Mouse (Mus musculus): ENCODE data around the gene Scyl1. TPM values are rescaled to one million over a fixed set of nuclear protein-coding genes. Genes with fewer than 3 reads are reported as not detected.

Scyl1 gene
- polyA plus RNA-seq, 1 experiment from 2014 or later = 73.5 TPM

DNA sequence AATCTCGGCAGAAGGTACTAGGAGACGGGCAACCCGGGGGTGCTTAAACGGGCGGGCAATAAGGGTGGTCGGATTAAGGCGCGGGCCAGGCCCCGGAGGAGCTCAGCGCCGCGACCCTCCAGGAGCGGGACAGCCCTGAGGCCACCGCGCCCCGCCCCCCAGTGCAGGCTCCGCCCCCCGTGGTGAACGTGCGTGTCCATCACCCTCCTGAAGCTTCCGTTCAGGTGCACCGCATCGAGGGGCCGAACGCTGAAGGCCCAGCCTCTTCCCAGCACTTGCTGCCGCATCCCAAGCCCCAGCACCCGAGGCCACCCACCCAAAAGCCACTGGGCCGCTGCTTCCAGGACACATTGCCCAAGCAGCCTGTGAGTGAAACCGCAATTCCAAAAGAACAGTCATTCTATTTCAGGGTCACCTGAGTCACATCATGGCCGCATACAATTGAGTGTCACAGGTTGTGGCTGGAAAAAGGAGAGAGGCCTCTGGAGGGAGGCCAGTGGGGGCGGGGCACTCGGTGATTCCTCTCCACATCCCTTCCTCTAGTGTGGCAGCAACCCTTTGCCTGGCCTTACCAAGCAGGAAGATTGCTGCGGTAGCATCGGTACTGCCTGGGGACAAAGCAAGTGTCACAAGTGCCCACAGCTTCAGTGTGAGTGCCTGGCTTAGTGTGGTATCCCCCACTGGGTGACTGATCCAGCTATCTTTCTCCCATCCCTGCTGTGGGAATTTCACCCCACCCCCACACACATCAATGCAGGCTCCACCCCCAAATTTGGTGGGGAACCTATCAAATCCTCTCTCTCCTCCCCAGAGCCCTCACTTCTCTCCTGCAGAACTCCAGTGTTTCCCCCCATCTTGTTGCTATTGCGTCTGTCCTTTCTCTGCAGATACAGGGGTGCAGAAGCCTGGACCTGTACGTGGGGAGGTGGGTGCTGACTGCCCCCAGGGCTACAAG is 25.2 kb downstream of the Scyl1 start:
- Histone ChIP-seq H3K9me3 (ENCODE audit: control insufficient read depth, low read length) (no peaks in the 10 kb centered on the region), H3K4me3 (replicated peaks; ENCODE audit: low read depth, low read length) (peak overlapping the region; percentile 27), H3K27ac (replicated peaks; ENCODE audit: low read depth, low read length) (no peak overlapping the region), H3K4me1 (ENCODE audit: control insufficient read depth, insufficient read depth, low read length) (peaks cover 32% of the 10 kb centered on the region), H3K27me3 (ENCODE audit: control insufficient read depth, insufficient read depth, low read length) (peaks cover 44% of the 10 kb centered on the region; the same call in 1 of the 2 replicates), H3K4me2 (ENCODE audit: low read length) (peak overlapping the region; percentile 49), H3K9ac (replicated peaks; ENCODE audit: low read length) (peak overlapping the region; percentile 51), H3K36me3 (ENCODE audit: control insufficient read depth, insufficient read depth, low read length) (no peaks in the 10 kb centered on the region)
- DNase-seq (peak; percentile 51), ATAC-seq (ENCODE audit: low FRiP score, low TSS enrichment) (no peak)
- 5% methylated on average over 35 of the region's 36 CpGs for WGBS

DNA sequence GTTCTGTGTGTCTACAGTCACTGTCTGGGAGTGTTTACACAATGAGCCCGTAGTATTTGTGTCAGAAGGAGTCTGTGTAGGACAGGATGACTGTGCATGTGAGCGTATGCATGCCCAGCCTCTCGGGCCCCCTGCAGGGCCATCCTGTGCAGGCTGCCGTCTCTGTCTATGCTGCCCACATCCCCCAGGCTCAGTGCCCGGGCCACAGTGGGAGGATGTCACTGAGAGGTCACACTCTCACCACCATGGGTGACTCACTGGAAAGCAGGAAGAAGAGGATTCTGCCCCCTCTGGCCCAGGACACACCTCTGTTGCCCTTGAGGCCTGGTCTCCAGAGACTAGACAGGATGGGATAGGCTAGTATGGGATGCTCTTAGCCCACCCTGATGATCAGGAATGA is 27.6 kb downstream of the Scyl1 start:
- Histone ChIP-seq H3K4me3 (replicated peaks; ENCODE audit: low read depth, low read length) (no peak overlapping the region), H3K4me1 (ENCODE audit: control insufficient read depth, insufficient read depth, low read length) (peaks cover 36% of the 10 kb centered on the region), H3K27ac (replicated peaks; ENCODE audit: low read depth, low read length) (no peak overlapping the region), H3K9me3 (ENCODE audit: control insufficient read depth, low read length) (no peaks in the 10 kb centered on the region), H3K9ac (replicated peaks; ENCODE audit: low read length) (no peak overlapping the region), H3K27me3 (ENCODE audit: control insufficient read depth, insufficient read depth, low read length) (peaks cover 27% of the 10 kb centered on the region; the same call in 1 of the 2 replicates), H3K4me2 (ENCODE audit: low read length) (no peak overlapping the region; the same call in 1 of the 2 replicates), H3K36me3 (ENCODE audit: control insufficient read depth, insufficient read depth, low read length) (no peaks in the 10 kb centered on the region)
- ATAC-seq (ENCODE audit: low FRiP score, low TSS enrichment) (no peak), DNase-seq (no peak)
- 60% methylated on average over 5 of the region's 5 CpGs for WGBS

DNA sequence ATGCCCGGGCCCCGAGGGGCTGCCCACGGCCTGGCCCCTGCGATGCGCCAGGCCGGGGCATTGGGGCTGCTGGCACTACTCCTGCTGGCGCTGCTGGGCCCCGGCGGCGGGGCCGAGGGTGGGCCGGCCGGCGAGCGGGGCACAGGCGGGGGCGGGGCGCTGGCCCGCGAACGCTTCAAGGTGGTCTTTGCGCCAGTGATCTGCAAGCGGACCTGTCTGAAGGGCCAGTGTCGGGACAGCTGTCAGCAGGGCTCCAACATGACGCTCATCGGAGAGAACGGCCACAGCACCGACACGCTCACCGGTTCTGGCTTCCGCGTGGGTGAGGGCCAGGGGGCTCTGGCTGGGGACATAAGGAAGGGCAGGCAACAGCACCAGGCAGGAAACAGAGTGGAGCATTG is 29.0 kb downstream of the Scyl1 start:
- H3K4me3 ChIP-seq (replicated peaks; ENCODE audit: low read depth, low read length) = peak overlapping the region; percentile 51
- no peaks in the 10 kb centered on the region for H3K36me3 ChIP-seq (ENCODE audit: control insufficient read depth, insufficient read depth, low read length)
- DNase-seq = peak; percentile 52
- WGBS = 2% methylated on average over 32 of the region's 32 CpGs
- peak overlapping the region; percentile 75 for H3K9ac ChIP-seq (replicated peaks; ENCODE audit: low read length)
- peak overlapping the region; percentile 68 for H3K27ac ChIP-seq (replicated peaks; ENCODE audit: low read depth, low read length)
- peak; percentile 51; the same call in 1 of the 2 replicates for ATAC-seq (ENCODE audit: low FRiP score, low TSS enrichment)
- no peaks in the 10 kb centered on the region for H3K9me3 ChIP-seq (ENCODE audit: control insufficient read depth, low read length)
- peaks cover 36% of the 10 kb centered on the region for H3K4me1 ChIP-seq (ENCODE audit: control insufficient read depth, insufficient read depth, low read length)
- peak overlapping the region; percentile 94 for H3K4me2 ChIP-seq (ENCODE audit: low read length)
- peaks cover 25% of the 10 kb centered on the region; the same call in 1 of the 2 replicates for H3K27me3 ChIP-seq (ENCODE audit: control insufficient read depth, insufficient read depth, low read length)

DNA sequence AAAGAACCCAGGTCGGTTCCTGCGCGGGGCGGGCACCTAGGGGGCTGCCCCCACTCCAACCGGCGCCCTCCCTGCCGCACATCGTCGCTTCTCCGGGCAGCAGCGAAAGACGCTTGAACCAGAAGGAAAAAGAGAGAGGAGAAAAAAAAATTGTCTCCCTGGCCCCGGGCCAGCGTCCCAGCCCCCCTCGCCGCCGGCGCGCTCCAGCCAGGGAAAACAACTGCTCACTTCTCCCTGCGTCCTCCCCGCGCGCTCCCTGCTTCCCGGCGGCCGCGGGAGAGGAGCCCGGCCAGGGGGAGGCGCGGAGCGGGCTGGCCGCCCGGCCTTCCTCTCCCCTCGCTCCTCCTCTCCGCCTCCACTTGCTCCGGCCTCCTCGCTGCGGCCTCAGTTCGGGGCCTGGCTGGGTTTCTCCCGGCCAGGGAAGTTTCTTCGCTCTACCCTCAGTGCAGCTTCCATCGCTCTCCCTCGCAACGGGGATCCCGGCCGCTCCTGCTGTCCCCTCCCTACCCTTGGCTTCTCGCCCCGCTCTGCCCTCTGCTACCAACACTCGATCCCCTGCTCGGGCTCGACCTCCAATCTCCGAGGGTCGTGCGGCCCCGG is 29.5 kb downstream of the Scyl1 start:
- WGBS = 2% methylated on average over 53 of the region's 55 CpGs

DNA sequence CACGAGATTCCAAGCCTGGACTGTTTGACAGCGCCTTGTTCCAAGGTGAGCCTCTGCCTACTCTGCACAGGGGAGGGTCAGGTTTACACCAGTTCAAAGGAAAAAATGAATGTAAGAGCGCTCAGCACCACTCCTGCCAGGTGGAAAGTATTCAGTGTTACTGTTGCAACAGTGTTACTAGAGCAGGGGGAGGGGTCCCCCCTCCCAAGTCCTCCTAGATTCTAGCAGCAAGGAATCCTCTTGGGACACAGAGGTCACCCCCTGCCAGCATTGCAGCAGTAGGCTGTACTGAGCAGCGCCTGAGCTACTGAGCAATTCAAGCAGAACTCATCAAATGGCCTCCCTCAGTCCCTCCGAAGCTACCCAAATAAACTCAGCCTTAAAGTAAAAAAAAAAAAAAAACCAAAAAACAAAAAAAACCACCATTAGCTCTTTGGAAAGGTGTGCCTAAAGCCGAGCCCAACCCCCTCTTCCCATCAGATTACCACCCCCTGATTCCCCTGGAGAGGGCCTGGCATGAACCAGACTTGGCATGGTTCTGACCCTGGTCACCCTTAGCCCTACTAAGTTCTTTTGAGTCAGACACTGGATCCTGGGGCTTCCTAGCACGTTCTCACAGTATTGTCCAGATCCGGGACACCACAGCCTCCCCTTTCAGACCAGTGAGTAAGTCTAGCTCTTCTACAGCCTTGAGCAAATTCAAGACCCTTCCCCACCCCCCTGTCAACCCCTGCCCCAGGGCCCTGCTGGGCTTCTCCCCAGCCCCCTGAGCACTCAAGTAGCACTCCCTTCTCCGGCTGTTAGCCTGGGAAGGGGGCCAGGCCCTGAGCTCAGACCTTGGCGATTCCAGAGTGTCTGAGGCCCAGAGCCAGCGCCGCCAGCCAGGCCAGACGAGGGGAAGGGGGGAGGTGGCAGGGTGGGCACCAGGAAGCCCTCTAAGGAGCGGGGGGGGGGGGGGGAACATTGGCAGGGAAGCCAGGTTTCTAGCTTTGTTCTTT is 30.6 kb downstream of the Scyl1 start, which contains the start of gene Ltbp3:
Ltbp3 (plus strand) TSS at position 585 of the 998 bp plus-strand sequence.
- peak within 1 kb of the TSS; percentile 68 for H3K27ac ChIP-seq (replicated peaks; ENCODE audit: low read depth, low read length)
- H3K4me2 ChIP-seq (ENCODE audit: low read length) = peak within 1 kb of the TSS; percentile 94
- H3K4me3 ChIP-seq (replicated peaks; ENCODE audit: low read depth, low read length) = peak within 1 kb of the TSS; percentile 51
- peaks cover 22% of the 10 kb centered on the region; the same call in 1 of the 2 replicates for H3K27me3 ChIP-seq (ENCODE audit: control insufficient read depth, insufficient read depth, low read length)
- no peaks in the 10 kb centered on the region for H3K36me3 ChIP-seq (ENCODE audit: control insufficient read depth, insufficient read depth, low read length)
- 17% methylated on average over 13 of the region's 14 CpGs for WGBS
- H3K9me3 ChIP-seq (ENCODE audit: control insufficient read depth, low read length) = no peaks in the 10 kb centered on the region
- ATAC-seq (ENCODE audit: low FRiP score, low TSS enrichment) (peak; percentile 60), DNase-seq (peak; percentile 68)
- H3K4me1 ChIP-seq (ENCODE audit: control insufficient read depth, insufficient read depth, low read length) = peaks cover 25% of the 10 kb centered on the region
- peak within 1 kb of the TSS; percentile 75 for H3K9ac ChIP-seq (replicated peaks; ENCODE audit: low read length)

More for the DNA sequence above, 29.5 kb downstream of the Scyl1 start:
- Histone ChIP-seq H3K36me3 (ENCODE audit: control insufficient read depth, insufficient read depth, low read length) (no peaks in the 10 kb centered on the region), H3K9me3 (ENCODE audit: control insufficient read depth, low read length) (no peaks in the 10 kb centered on the region), H3K4me2 (ENCODE audit: low read length) (peak overlapping the region; percentile 94), H3K4me1 (ENCODE audit: control insufficient read depth, insufficient read depth, low read length) (peaks cover 36% of the 10 kb centered on the region), H3K27ac (replicated peaks; ENCODE audit: low read depth, low read length) (peak overlapping the region; percentile 68), H3K9ac (replicated peaks; ENCODE audit: low read length) (peak overlapping the region; percentile 75), H3K27me3 (ENCODE audit: control insufficient read depth, insufficient read depth, low read length) (peaks cover 25% of the 10 kb centered on the region; the same call in 1 of the 2 replicates), H3K4me3 (replicated peaks; ENCODE audit: low read depth, low read length) (peak overlapping the region; percentile 51)
- DNase-seq = peak; percentile 82
- peak; percentile 72 for ATAC-seq (ENCODE audit: low FRiP score, low TSS enrichment)

DNA sequence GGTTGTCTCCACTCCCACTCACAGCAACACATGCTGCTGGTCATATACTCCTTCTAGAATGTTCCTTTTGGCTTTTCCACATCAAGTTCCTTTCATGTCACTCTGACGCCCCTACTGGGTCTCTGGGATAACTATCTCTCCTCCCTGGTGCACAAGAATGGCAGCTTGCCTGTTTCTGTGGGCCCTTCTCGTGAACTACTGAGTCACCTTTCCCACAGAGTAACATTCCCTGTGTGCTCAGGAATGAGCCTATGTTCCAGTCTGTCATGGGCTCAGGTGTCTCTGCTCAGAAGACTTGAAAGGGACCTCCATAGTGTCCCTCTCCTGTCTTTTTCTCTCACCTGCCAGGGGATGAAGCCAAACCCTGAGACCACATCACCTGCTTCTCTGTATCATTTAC is 31.8 kb downstream of the Scyl1 start:
- WGBS = 53% methylated on average over 2 of the region's 2 CpGs
- Histone ChIP-seq H3K27ac (replicated peaks; ENCODE audit: low read depth, low read length) (no peak overlapping the region), H3K4me1 (ENCODE audit: control insufficient read depth, insufficient read depth, low read length) (peaks cover 21% of the 10 kb centered on the region), H3K9ac (replicated peaks; ENCODE audit: low read length) (no peak overlapping the region), H3K9me3 (ENCODE audit: control insufficient read depth, low read length) (no peaks in the 10 kb centered on the region), H3K27me3 (ENCODE audit: control insufficient read depth, insufficient read depth, low read length) (peaks cover 10% of the 10 kb centered on the region; the same call in 1 of the 2 replicates), H3K36me3 (ENCODE audit: control insufficient read depth, insufficient read depth, low read length) (no peaks in the 10 kb centered on the region), H3K4me3 (replicated peaks; ENCODE audit: low read depth, low read length) (no peak overlapping the region), H3K4me2 (ENCODE audit: low read length) (no peak overlapping the region)
- DNase-seq (no peak), ATAC-seq (ENCODE audit: low FRiP score, low TSS enrichment) (no peak)

DNA sequence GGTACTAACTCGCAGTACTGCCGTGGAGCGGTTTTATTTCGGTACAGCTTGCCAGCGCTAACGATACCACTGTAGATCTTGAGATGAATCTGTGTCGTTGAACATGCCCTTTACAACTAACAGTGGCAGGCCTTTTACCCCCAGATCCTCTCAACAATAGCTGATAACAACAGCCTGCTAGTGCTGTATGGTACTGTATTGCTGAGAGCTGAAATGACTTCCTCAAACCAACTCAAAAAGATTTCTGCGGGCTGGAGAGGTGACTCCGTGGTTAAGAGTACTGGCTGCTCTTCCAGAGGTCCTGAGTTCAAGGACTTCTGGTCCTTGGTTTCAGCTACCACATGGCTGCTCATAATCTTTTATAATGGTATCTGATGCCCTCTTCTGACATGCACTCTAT is 36.9 kb downstream of the Scyl1 start:
- ATAC-seq (ENCODE audit: low FRiP score, low TSS enrichment) (no peak), DNase-seq (no peak)
- Histone ChIP-seq H3K4me1 (ENCODE audit: control insufficient read depth, insufficient read depth, low read length) (peaks cover 17% of the 10 kb centered on the region), H3K9ac (replicated peaks; ENCODE audit: low read length) (no peak overlapping the region), H3K9me3 (ENCODE audit: control insufficient read depth, low read length) (no peaks in the 10 kb centered on the region), H3K4me2 (ENCODE audit: low read length) (no peak overlapping the region), H3K27me3 (ENCODE audit: control insufficient read depth, insufficient read depth, low read length) (no peaks in the 10 kb centered on the region), H3K36me3 (ENCODE audit: control insufficient read depth, insufficient read depth, low read length) (no peaks in the 10 kb centered on the region), H3K27ac (replicated peaks; ENCODE audit: low read depth, low read length) (no peak overlapping the region), H3K4me3 (replicated peaks; ENCODE audit: low read depth, low read length) (no peak overlapping the region)
- WGBS = 81% methylated on average over 9 of the region's 9 CpGs

Data from midbrain, embryonic 14.5 days (tissue).